In genomic region chr11:117056958-117057357, GRCm38 (mm10) we compare ENCODE assay signal across 9 mouse cellular contexts. TPM values are rescaled to one million over a fixed set of nuclear protein-coding genes. Genes with fewer than 3 reads are reported as not detected.
DNase-seq lines count a peak whose midpoint lies in the region; ATAC-seq and TF ChIP-seq lines count a peak whose summit lies in the region.
"Had no signal": no experiment of that assay in that cellular context is flagged by ENCODE, and none has a peak within 500 bp of the region (broad histone marks: within the 10 kb centered on the region; RNA-seq: fewer than 3 reads in every experiment).

No protein-coding gene starts in this region.

- ATAC-seq in heart, embryonic 11.5 days (replicated peaks; ENCODE audit: insufficient number of reproducible peaks, low FRiP score, low TSS enrichment): no peak
- peak; percentile 54 for ATAC-seq in forebrain, embryonic 16.5 days
- peak; percentile 68 for ATAC-seq in midbrain, embryonic 15.5 days (replicated peaks)

- H3K9ac ChIP-seq in heart, adult 2 months (ENCODE audit: low read depth, low read length): no peak overlapping the region
- no peak overlapping the region for H3K9ac ChIP-seq in heart, embryonic 11.5 days (ENCODE audit: low read depth, low read length)
- peak overlapping the region; percentile 53 for H3K9ac ChIP-seq in forebrain, embryonic 16.5 days (replicated peaks; ENCODE audit: low read depth, low read length)
- H3K9ac ChIP-seq in midbrain, embryonic 15.5 days: no peak overlapping the region
- H3K9ac ChIP-seq: lung, embryonic 15.5 days had no signal

- TF ChIP-seq POLR2A in heart, adult 2 months (IDR thresholded peaks at IDR 0.05; ENCODE audit: insufficient read depth, low read depth, low read length): no peak

- intact Hi-C loops in heart, adult 2 months (cut with DNase I): loop anchor here (1.0 to 5.0 kb wide), 4 partner anchors 40 to 415 kb away; partner anchors contain the start of gene Mgat5b
- intact Hi-C loops in left cerebral cortex, postnatal 14 days (cut with DNase I): loop anchor here (1.0 to 5.0 kb wide), 3 partner anchors 138 to 415 kb away; partner anchors contain the start of gene Mgat5b

- H3K36me3 ChIP-seq in heart, adult 2 months (ENCODE audit: control insufficient read depth, insufficient read depth, low read length): no peaks in the 10 kb centered on the region
- H3K36me3 ChIP-seq in heart, embryonic 11.5 days (ENCODE audit: control insufficient read depth, insufficient read depth, low read length): no peaks in the 10 kb centered on the region
- H3K36me3 ChIP-seq in forebrain, embryonic 16.5 days (ENCODE audit: control insufficient read depth, insufficient read depth): no peaks in the 10 kb centered on the region
- no peaks in the 10 kb centered on the region for H3K36me3 ChIP-seq in midbrain, embryonic 15.5 days (replicated peaks)
- H3K36me3 ChIP-seq: lung, embryonic 15.5 days had no signal

- no peaks in the 10 kb centered on the region for H3K79me2 ChIP-seq in heart, adult 2 months (replicated peaks; ENCODE audit: control insufficient read depth, insufficient read depth, low read length)

- peak; percentile 94 for TF ChIP-seq CTCF in heart, adult 2 months (IDR thresholded peaks at IDR 0.05)

- no peaks in the 10 kb centered on the region for H3K4me1 ChIP-seq in heart, adult 2 months (ENCODE audit: control insufficient read depth, insufficient read depth, low read length)
- H3K4me1 ChIP-seq in heart, embryonic 11.5 days (ENCODE audit: control insufficient read depth, insufficient read depth, low read length): peaks cover 11% of the 10 kb centered on the region
- peaks cover 29% of the 10 kb centered on the region for H3K4me1 ChIP-seq in forebrain, embryonic 16.5 days (replicated peaks; ENCODE audit: control insufficient read depth, insufficient read depth, low read length)
- peaks cover 26% of the 10 kb centered on the region for H3K4me1 ChIP-seq in midbrain, embryonic 15.5 days
- H3K4me1 ChIP-seq: lung, embryonic 15.5 days had no signal

- no peak overlapping the region for H3K4me2 ChIP-seq in heart, embryonic 11.5 days
- H3K4me2 ChIP-seq in forebrain, embryonic 16.5 days (ENCODE audit: low read length): no peak overlapping the region
- peak overlapping the region; percentile 10; the same call in 1 of the 2 replicates for H3K4me2 ChIP-seq in midbrain, embryonic 15.5 days
- H3K4me2 ChIP-seq: lung, embryonic 15.5 days had no signal

- no peaks in the 10 kb centered on the region for H3K27me3 ChIP-seq in heart, adult 2 months (ENCODE audit: control insufficient read depth, insufficient read depth, low read length)
- no peaks in the 10 kb centered on the region for H3K27me3 ChIP-seq in heart, embryonic 11.5 days (ENCODE audit: control insufficient read depth, insufficient read depth, low read length)
- H3K27me3 ChIP-seq in forebrain, embryonic 16.5 days (replicated peaks; ENCODE audit: control insufficient read depth, insufficient read depth, low read length): no peaks in the 10 kb centered on the region
- H3K27me3 ChIP-seq in midbrain, embryonic 15.5 days (replicated peaks): no peaks in the 10 kb centered on the region
- H3K27me3 ChIP-seq: lung, embryonic 15.5 days had no signal

- 0 out of 2 replicates have a peak, but pooled peaks have one; percentile 64 for TF ChIP-seq EP300 in heart, adult 2 months (IDR thresholded peaks at IDR 0.05; ENCODE audit: insufficient read depth, low read depth, low read length)

- WGBS in heart, adult 2 months: 9% methylated on average over 9 of the region's 9 CpGs
- 9% methylated on average over 9 of the region's 9 CpGs for WGBS in heart, embryonic 11.5 days (ENCODE audit: insufficient replicate concordance)
- 7% methylated on average over 9 of the region's 9 CpGs for WGBS in forebrain, embryonic 16.5 days
- WGBS in midbrain, embryonic 15.5 days: 4% methylated on average over 9 of the region's 9 CpGs

- H3K9me3 ChIP-seq in heart, embryonic 11.5 days (replicated peaks; ENCODE audit: control insufficient read depth, low read length): no peaks in the 10 kb centered on the region
- H3K9me3 ChIP-seq in forebrain, embryonic 16.5 days (ENCODE audit: control insufficient read depth, low read length): no peaks in the 10 kb centered on the region
- no peaks in the 10 kb centered on the region for H3K9me3 ChIP-seq in midbrain, embryonic 15.5 days
- H3K9me3 ChIP-seq: lung, embryonic 15.5 days had no signal

- DNase-seq in heart, adult 2 months: peak; percentile 53 to 63
- DNase-seq in cerebellum, adult 18-20 months: peak; percentile 80 to 82
- DNase-seq in hindlimb bud, embryonic 11.5 days (ENCODE audit: extremely low spot score, low read depth, low spot score): peak; percentile 64
- DNase-seq in left cerebral cortex, postnatal 14 days (ENCODE audit: low spot score in 2 of 2): peak; percentile 85 to 86
- peak; percentile 45 to 71 for DNase-seq in spleen, postnatal 4 days (ENCODE audit: low spot score in 2 of 2)

- H3K27ac ChIP-seq in heart, adult 2 months: no peak overlapping the region
- H3K27ac ChIP-seq in heart, embryonic 11.5 days (ENCODE audit: low read depth, low read length): no peak overlapping the region
- peak overlapping the region; percentile 75 for H3K27ac ChIP-seq in forebrain, embryonic 16.5 days (ENCODE audit: low read length)
- H3K27ac ChIP-seq in midbrain, embryonic 15.5 days: peak overlapping the region; percentile 75
- H3K27ac ChIP-seq: lung, embryonic 15.5 days had no signal

- H3K4me3 ChIP-seq in heart, adult 2 months: no peak overlapping the region
- no peak overlapping the region for H3K4me3 ChIP-seq in heart, embryonic 11.5 days (ENCODE audit: low read depth, low read length)
- no peak overlapping the region for H3K4me3 ChIP-seq in forebrain, embryonic 16.5 days (replicated peaks; ENCODE audit: low read length)
- no peak overlapping the region for H3K4me3 ChIP-seq in midbrain, embryonic 15.5 days
- H3K4me3 ChIP-seq: lung, embryonic 15.5 days had no signal

RNA-seq across cellular contexts. Expression of gene Sec14l1, which starts 58.0 kb away (rescaled TPM):
- total RNA-seq in heart, adult 2 months (2021): 10 to 100 TPM; 65.4 to 89.5 TPM
- 71.5 and 83.9 TPM in 2 replicates for polyA plus RNA-seq in heart, adult 2 months (2012; rRNA removed)
- 32.6 and 39.4 TPM in 2 replicates for polyA plus RNA-seq in heart, embryonic 11.5 days (2014; fragmentation: Nextera tagmentation; extraction: Ambion mirVana)
- polyA plus RNA-seq in forebrain, embryonic 16.5 days (2015; fragmentation: Nextera tagmentation; extraction: Ambion mirVana): 76.9 and 83.7 TPM in 2 replicates
- 100 to 1,000 TPM; 172 to 175 TPM for total RNA-seq in left cerebral cortex, postnatal 14 days (2021)
- 62.8 and 63.9 TPM in 2 replicates for polyA plus RNA-seq in midbrain, embryonic 15.5 days (2015; fragmentation: Nextera tagmentation; extraction: Ambion mirVana)

Comparison
In these comparisons a context has a peak if more than half of its experiments do, and no peak if none do; other contexts are left out.
1. H3K27ac ChIP-seq: peak in forebrain, embryonic 16.5 days (single experiment) and midbrain, embryonic 15.5 days (single experiment); none in heart, adult 2 months (single experiment) and heart, embryonic 11.5 days (single experiment).
2. Peak in every context shown above with its lines, with median percentiles within 50 percentile points of each other: DNase-seq.